Mouse (Mus musculus): ENCODE results near the gene Zdhhc16. TPM values are rescaled to one million over a fixed set of nuclear protein-coding genes. Genes with fewer than 3 reads are reported as not detected.

Zdhhc16 gene
- polyA plus RNA-seq, 1 experiment from 2014 or later = 66.1 TPM

DNA sequence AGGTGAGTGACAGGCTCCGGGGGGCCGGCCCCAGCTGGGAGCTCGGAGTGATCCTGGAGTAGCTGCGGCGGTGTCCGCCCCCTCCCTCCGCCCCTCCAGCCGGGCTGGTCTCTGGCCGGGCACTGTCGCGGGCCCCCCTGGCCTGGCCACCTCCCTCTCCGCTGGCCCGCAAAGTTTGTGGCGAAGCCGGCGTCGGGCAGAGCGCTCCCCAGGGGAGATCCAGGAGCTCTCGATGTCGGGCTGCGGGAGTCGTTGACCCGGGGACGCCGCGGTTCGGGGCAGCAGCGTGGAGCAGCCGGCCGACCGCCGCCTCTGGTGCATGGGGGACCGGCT lies 48.3 kb downstream of the Zdhhc16 start, which contains the start of gene Ubtd1:
Gene Ubtd1 (plus strand): TSS at position 169 of the 333 bp plus-strand sequence.
- Histone ChIP-seq H3K27me3 (replicated peaks; ENCODE audit: control insufficient read depth, insufficient read depth, low read length) (no peaks in the 10 kb centered on the region), H3K4me2 (ENCODE audit: low read depth, low read length) (peak within 1 kb of the TSS; percentile 88), H3K4me1 (ENCODE audit: control insufficient read depth, insufficient read depth, low read length) (peaks cover 5% of the 10 kb centered on the region; the same call in 1 of the 2 replicates), H3K27ac (ENCODE audit: low read length) (peak within 1 kb of the TSS; percentile 93), H3K4me3 (ENCODE audit: low read length) (peak within 1 kb of the TSS; percentile 92), H3K9ac (ENCODE audit: low read depth, low read length) (peak within 1 kb of the TSS; percentile 85), H3K36me3 (ENCODE audit: control insufficient read depth, insufficient read depth, low read length) (no peaks in the 10 kb centered on the region), H3K9me3 (ENCODE audit: control insufficient read depth, low read length) (no peaks in the 10 kb centered on the region)
- no peak for ATAC-seq
- under 1% methylated on average over 30 of the region's 33 CpGs for WGBS

DNA sequence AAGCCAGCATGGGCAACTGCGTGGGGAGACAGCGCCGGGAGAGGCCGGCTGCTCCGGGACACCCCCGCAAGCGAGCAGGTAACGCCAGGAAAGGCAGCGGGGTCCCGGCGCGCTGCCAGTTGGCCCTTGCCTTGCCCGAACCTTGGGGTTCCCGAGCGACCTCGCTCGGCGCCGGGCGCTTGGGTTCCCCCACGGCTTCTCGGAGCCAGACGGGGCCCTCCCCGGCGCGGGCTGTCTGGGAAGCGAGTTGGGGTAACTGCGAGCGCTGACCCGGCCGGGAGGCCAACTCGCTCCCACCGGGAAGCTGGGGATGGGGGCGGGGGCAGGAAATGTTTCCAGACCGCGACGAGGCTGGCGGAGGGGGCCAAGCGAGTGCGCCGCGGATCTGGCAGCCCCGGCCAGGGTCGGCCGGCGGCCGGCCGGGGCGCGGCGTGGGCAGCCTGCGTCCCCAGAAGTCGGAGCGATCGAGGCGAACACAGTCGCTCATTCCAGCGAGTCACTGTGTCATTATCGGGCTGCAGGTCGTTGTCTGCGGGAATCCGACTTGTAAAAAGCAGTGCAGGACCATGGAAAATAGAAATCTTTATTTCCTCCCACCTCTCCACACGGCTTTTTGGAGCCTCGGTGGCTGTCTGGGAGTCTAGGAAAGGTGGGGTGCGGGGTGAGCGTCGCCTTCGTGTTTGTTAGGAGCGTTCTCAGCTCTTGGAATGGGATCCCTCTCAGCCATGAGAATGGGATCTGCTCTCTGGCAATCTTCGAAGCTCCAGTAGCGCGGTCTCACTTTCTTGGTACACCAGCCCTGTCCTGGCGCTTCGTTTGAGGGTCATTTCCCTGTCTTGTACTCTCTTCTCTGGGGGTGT lies 48.9 kb downstream of the Zdhhc16 start:
- Histone ChIP-seq H3K36me3 (ENCODE audit: control insufficient read depth, insufficient read depth, low read length) (no peaks in the 10 kb centered on the region), H3K27me3 (replicated peaks; ENCODE audit: control insufficient read depth, insufficient read depth, low read length) (no peaks in the 10 kb centered on the region), H3K4me3 (ENCODE audit: low read length) (peak overlapping the region; percentile 92), H3K4me2 (ENCODE audit: low read depth, low read length) (peak overlapping the region; percentile 88), H3K27ac (ENCODE audit: low read length) (peak overlapping the region; percentile 93), H3K4me1 (ENCODE audit: control insufficient read depth, insufficient read depth, low read length) (peaks cover 5% of the 10 kb centered on the region; the same call in 1 of the 2 replicates), H3K9me3 (ENCODE audit: control insufficient read depth, low read length) (no peaks in the 10 kb centered on the region), H3K9ac (ENCODE audit: low read depth, low read length) (peak overlapping the region; percentile 84)
- under 1% methylated on average over 74 of the region's 74 CpGs for WGBS
- no peak for ATAC-seq

GRCm38 (mm10) chr19:41982791-41983150 lies 49.5 kb downstream of the Zdhhc16 start:
- WGBS = 12% methylated on average over 4 of the region's 4 CpGs
- Histone ChIP-seq H3K4me2 (ENCODE audit: low read depth, low read length) (peak overlapping the region; percentile 88), H3K4me1 (ENCODE audit: control insufficient read depth, insufficient read depth, low read length) (peaks cover 5% of the 10 kb centered on the region; the same call in 1 of the 2 replicates), H3K9ac (ENCODE audit: low read depth, low read length) (peak overlapping the region; percentile 84), H3K36me3 (ENCODE audit: control insufficient read depth, insufficient read depth, low read length) (no peaks in the 10 kb centered on the region), H3K27ac (ENCODE audit: low read length) (no peak overlapping the region; the same call in 1 of the 2 replicates), H3K9me3 (ENCODE audit: control insufficient read depth, low read length) (no peaks in the 10 kb centered on the region), H3K4me3 (ENCODE audit: low read length) (peak overlapping the region; percentile 92), H3K27me3 (replicated peaks; ENCODE audit: control insufficient read depth, insufficient read depth, low read length) (no peaks in the 10 kb centered on the region)
- ATAC-seq = no peak

GRCm38 (mm10) chr19:41985994-41986393 lies 52.7 kb downstream of the Zdhhc16 start:
- no peak overlapping the region for H3K27ac ChIP-seq (ENCODE audit: low read length)
- no peaks in the 10 kb centered on the region for H3K36me3 ChIP-seq (ENCODE audit: control insufficient read depth, insufficient read depth, low read length)
- no peaks in the 10 kb centered on the region for H3K27me3 ChIP-seq (replicated peaks; ENCODE audit: control insufficient read depth, insufficient read depth, low read length)
- 93% methylated on average over 5 of the region's 5 CpGs for WGBS
- 0 out of 2 replicates have a peak, but pooled peaks cover 3% of the 10 kb centered on the region for H3K4me1 ChIP-seq (ENCODE audit: control insufficient read depth, insufficient read depth, low read length)
- H3K4me3 ChIP-seq (ENCODE audit: low read length) = no peak overlapping the region
- no peak overlapping the region for H3K4me2 ChIP-seq (ENCODE audit: low read depth, low read length)
- no peak for ATAC-seq
- no peaks in the 10 kb centered on the region for H3K9me3 ChIP-seq (ENCODE audit: control insufficient read depth, low read length)
- H3K9ac ChIP-seq (ENCODE audit: low read depth, low read length) = no peak overlapping the region

GRCm38 (mm10) chr19:41987206-41987605 lies 53.9 kb downstream of the Zdhhc16 start:
- H3K9me3 ChIP-seq (ENCODE audit: control insufficient read depth, low read length) = no peaks in the 10 kb centered on the region
- no peak overlapping the region for H3K9ac ChIP-seq (ENCODE audit: low read depth, low read length)
- H3K4me1 ChIP-seq (ENCODE audit: control insufficient read depth, insufficient read depth, low read length) = peaks cover 4% of the 10 kb centered on the region; the same call in 1 of the 2 replicates
- no peaks in the 10 kb centered on the region for H3K36me3 ChIP-seq (ENCODE audit: control insufficient read depth, insufficient read depth, low read length)
- no peak overlapping the region for H3K27ac ChIP-seq (ENCODE audit: low read length)
- H3K27me3 ChIP-seq (replicated peaks; ENCODE audit: control insufficient read depth, insufficient read depth, low read length) = no peaks in the 10 kb centered on the region
- 77% methylated on average over 4 of the region's 4 CpGs for WGBS
- H3K4me3 ChIP-seq (ENCODE audit: low read length) = no peak overlapping the region
- no peak overlapping the region for H3K4me2 ChIP-seq (ENCODE audit: low read depth, low read length)
- ATAC-seq = no peak

- H3K4me1 ChIP-seq (ENCODE audit: control insufficient read depth, insufficient read depth, low read length) = peaks cover 12% of the 10 kb centered on the region
Measured at GRCm38 (mm10) chr19:41989810-41990209, 56.5 kb downstream of the Zdhhc16 start.

GRCm38 (mm10) chr19:41991926-41992477 lies 58.7 kb downstream of the Zdhhc16 start:
- no peaks in the 10 kb centered on the region for H3K27me3 ChIP-seq (replicated peaks; ENCODE audit: control insufficient read depth, insufficient read depth, low read length)
- ATAC-seq = no peak
- peaks cover 12% of the 10 kb centered on the region for H3K4me1 ChIP-seq (ENCODE audit: control insufficient read depth, insufficient read depth, low read length)
- no peak overlapping the region for H3K4me2 ChIP-seq (ENCODE audit: low read depth, low read length)
- H3K4me3 ChIP-seq (ENCODE audit: low read length) = no peak overlapping the region
- WGBS = 49% methylated on average over 6 of the region's 6 CpGs
- H3K9ac ChIP-seq (ENCODE audit: low read depth, low read length) = no peak overlapping the region
- no peaks in the 10 kb centered on the region for H3K9me3 ChIP-seq (ENCODE audit: control insufficient read depth, low read length)
- H3K27ac ChIP-seq (ENCODE audit: low read length) = no peak overlapping the region
- no peaks in the 10 kb centered on the region for H3K36me3 ChIP-seq (ENCODE audit: control insufficient read depth, insufficient read depth, low read length)

More at GRCm38 (mm10) chr19:41989810-41990209, 56.5 kb downstream of the Zdhhc16 start:
- H3K4me2 ChIP-seq (ENCODE audit: low read depth, low read length) = no peak overlapping the region
- 79% methylated on average over 6 of the region's 6 CpGs for WGBS
- H3K4me3 ChIP-seq (ENCODE audit: low read length) = no peak overlapping the region
- no peak overlapping the region for H3K9ac ChIP-seq (ENCODE audit: low read depth, low read length)
- H3K27ac ChIP-seq (ENCODE audit: low read length) = no peak overlapping the region
- no peaks in the 10 kb centered on the region for H3K36me3 ChIP-seq (ENCODE audit: control insufficient read depth, insufficient read depth, low read length)
- H3K9me3 ChIP-seq (ENCODE audit: control insufficient read depth, low read length) = no peaks in the 10 kb centered on the region
- no peak for ATAC-seq
- no peaks in the 10 kb centered on the region for H3K27me3 ChIP-seq (replicated peaks; ENCODE audit: control insufficient read depth, insufficient read depth, low read length)

- Histone ChIP-seq H3K27ac (ENCODE audit: low read length) (no peak overlapping the region), H3K9ac (ENCODE audit: low read depth, low read length) (no peak overlapping the region), H3K9me3 (ENCODE audit: control insufficient read depth, low read length) (no peaks in the 10 kb centered on the region), H3K4me1 (ENCODE audit: control insufficient read depth, insufficient read depth, low read length) (peaks cover 12% of the 10 kb centered on the region), H3K4me3 (ENCODE audit: low read length) (no peak overlapping the region), H3K27me3 (replicated peaks; ENCODE audit: control insufficient read depth, insufficient read depth, low read length) (no peaks in the 10 kb centered on the region), H3K36me3 (ENCODE audit: control insufficient read depth, insufficient read depth, low read length) (no peaks in the 10 kb centered on the region), H3K4me2 (ENCODE audit: low read depth, low read length) (no peak overlapping the region)
- ATAC-seq = no peak
- 66% methylated on average over 2 of the region's 2 CpGs for WGBS
Measured at GRCm38 (mm10) chr19:41992971-41993370, 59.7 kb downstream of the Zdhhc16 start.

DNA sequence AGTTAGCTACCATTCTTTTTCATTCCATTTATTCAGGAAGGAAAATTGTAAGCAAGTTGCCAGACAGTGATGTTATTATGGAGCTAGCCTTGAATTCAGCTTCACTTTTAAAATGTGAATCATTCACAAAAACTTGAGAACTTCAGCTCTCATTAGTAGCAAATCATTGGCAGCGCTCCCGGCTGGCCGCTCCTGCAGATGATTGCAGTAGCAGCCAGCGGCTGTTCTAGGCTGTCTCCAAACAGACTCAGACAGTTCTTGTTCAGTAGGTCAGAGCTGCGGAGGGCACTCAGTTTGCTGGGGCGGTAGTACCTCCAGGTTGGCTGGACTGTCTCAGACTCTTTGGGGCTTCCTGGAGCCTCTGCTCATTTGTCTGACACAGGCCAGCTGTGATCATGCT lies 60.2 kb downstream of the Zdhhc16 start:
- no peak overlapping the region for H3K4me3 ChIP-seq (ENCODE audit: low read length)
- WGBS = 45% methylated on average over 6 of the region's 6 CpGs
- H3K27ac ChIP-seq (ENCODE audit: low read length) = no peak overlapping the region
- H3K4me1 ChIP-seq (ENCODE audit: control insufficient read depth, insufficient read depth, low read length) = peaks cover 12% of the 10 kb centered on the region
- no peak for ATAC-seq
- H3K9me3 ChIP-seq (ENCODE audit: control insufficient read depth, low read length) = no peaks in the 10 kb centered on the region
- no peak overlapping the region for H3K9ac ChIP-seq (ENCODE audit: low read depth, low read length)
- H3K27me3 ChIP-seq (replicated peaks; ENCODE audit: control insufficient read depth, insufficient read depth, low read length) = no peaks in the 10 kb centered on the region
- H3K36me3 ChIP-seq (ENCODE audit: control insufficient read depth, insufficient read depth, low read length) = no peaks in the 10 kb centered on the region
- no peak overlapping the region for H3K4me2 ChIP-seq (ENCODE audit: low read depth, low read length)

Measured in intestine, embryonic 16.5 days (tissue).